Mouse (Mus musculus): ENCODE data around the gene Hspa12b.

- TF ChIP-seq EP300 (IDR thresholded peaks at IDR 0.05; ENCODE audit: insufficient read depth, low read depth, low read length) = no peak
- TF ChIP-seq CTCF (IDR thresholded peaks at IDR 0.05) = no peak
These were observed 19.9 kb downstream of the Hspa12b start for GRCm38 (mm10) chr2:131147043-131147365.

Data from heart, adult 2 months (tissue).